Mouse (Mus musculus): ENCODE results near the gene Afp.

Gene Afp

DNA sequence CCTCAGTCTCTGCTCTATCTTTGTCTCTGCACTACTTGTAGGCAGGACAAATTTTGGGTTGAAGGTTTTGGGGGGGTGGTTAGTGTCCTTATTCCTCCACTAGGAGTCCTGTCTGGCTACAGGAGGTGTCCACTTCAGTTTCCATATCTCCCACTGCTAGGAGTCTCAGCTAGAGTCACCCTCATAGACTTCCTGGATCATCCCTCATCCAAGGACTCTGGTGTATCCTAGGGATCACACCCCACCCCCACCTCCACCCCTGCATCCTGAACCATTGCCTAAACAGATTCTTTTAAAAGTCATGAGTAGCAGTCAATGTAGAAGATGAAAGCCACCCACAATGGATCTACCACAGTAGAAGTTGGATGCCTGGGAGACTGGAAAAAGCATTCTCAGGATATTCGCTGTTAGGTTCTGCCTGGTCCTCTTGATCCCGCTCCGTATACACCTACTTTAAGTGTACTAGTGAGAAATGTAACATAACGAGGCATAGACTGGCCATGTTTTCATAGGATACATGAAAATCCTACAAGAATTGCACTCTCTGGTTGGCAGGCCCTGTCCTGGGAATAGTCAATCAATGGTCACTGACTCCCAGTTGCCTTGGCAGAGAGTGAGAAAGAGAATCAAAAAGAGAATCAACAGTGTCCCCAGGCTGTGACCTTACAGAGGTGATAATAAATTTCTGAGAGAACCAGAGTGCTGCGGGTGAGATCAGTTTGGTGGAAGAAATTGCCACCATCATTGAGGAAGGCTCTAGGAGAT, 19.5 kb downstream of the Afp start:
- DNase-seq: no peak

DNA sequence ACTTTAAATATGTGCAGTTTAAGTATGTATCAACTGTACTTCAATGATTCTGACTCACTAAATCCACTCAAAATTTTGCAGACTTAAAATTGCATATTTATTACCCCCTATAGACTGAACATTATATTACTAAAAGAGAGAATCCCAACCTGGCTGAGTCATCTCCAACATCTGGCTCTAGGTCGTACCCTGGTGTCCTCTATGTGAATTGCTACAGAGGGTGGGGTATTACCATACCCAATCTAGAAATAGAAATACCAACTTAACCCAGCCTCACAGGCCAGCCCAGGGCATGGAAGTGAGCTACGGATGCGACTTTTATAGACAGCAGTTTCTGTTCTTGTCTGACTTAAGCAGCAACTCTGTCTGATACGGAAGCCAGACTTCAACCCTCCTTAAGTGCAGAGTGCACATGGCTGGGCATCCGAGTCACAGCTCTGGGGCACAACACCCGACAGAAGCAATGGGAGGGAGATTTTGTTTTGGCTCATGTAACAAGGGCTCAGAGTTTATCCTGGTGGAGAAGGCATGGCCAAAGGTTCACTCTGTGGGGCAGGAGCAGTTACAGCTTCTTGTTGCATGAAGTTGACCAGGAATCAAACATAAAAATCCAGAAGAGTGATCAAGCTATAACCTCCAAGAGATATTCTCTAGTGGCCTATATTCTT, 21.9 kb downstream of the Afp start:
- no peak for DNase-seq

DNA sequence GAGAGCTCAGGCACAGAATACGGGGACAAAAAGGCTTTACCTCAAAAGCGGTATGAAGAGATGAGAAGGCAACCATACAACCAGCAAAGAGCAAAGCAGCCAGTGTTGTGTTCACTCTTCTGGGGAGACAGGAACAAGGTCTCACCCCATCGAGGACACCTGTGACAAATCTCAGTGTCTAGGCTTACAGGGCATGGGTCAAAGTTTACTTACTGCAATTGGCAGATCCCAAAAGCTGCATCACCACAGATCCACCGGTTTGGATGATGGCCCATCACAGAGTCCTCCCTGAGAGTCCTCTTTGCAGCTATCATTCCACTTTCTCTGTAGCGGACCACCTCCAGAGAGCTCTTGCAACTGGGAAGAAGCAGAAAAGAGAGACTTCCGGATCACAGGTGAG, 25.0 kb downstream of the Afp start:
- DNase-seq: no peak

DNA sequence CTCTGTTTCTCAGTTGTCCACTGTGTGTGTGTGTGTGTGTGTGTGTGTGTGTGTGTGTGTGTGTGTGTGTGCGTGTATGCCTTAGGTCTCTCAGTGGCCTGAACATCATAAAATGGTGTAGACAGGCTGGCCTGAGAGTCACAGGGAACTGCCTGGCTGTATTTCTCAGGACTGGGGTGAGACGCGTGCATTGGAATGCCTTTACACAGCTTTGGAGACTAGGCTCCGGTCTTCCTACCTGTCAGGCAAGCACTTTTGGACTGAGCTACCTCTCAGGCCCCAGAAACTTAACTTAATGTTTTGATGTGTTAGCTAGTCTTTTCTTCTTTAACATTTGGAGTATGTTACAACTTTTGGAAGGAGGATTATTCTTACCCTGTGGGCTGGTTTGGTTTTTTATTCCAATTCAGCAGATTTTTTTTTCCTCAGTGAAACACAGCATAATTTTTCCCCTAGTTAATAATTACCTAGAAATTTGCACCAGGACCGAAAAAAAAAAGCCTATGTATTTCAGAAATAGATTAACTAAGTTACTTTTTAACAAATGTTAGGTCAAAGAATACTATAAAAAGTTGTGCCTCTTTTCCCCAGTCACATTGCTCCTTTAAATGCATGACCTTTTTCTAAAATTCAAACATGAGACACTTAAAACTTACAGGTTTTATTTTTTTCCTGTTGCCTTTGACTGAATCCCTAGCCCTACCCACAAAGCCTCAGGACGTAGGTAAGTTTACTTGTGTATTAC, 28.0 kb downstream of the Afp start, which contains the start of gene Afm:
Gene Afm (plus strand): TSS at position 577 of the 745 bp plus-strand sequence.
- DNase-seq: no peak

DNA sequence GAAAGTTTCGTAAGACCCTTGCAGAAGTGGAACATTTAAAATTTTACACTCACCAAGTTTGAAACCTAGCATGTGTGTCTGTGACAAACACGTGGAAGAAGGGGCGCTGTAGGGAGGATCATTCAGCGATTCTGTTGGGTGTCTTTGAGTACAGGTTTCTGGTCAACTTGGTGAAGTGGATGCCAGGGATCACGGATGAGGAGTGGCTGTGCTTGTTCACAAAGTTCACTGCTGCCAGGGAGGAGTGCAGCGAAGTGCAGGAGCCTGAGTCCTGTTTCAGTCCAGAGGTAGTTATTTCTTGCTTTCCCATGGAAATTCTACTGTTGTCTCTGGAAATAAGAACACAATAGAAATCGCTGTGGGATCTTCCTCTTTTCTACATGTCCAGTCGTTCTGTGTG, 60.7 kb downstream of the Afp start:
- no peak for DNase-seq

DNA sequence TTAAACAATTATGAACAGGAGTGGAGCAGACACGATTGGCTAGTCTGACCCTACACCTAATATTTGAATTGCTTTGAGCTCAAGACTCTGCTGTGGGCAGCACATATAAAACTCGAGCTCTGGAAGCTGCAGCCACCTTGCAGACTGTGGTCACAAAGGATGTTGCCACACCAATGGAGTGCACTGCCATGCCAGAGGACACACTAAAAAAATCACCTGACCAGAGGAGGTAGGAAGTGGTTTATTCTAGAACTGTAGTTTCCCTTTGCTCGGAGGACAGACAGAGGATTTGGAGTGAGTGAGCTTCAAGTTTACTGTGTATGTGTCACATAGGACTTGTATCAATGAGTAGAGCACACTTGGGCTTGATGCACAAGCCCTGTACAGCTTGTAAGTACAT, 65.5 kb downstream of the Afp start:
- DNase-seq: no peak
